Mouse (Mus musculus): Measurements from ENCODE around the gene Slc22a21. TPM values are rescaled to one million over a fixed set of nuclear protein-coding genes. Genes with fewer than 3 reads are reported as not detected.

Gene Slc22a21
- 62.0 TPM for polyA plus RNA-seq (2014; fragmentation: Illumina TruSeq; extraction: RNeasy Lipid Tissue Mini Kit (QIAGEN cat#74804); ENCODE audit: low read depth, low replicate concordance)

GRCm38 (mm10) chr11:53979788-53980621, at the start of gene Slc22a21:
Slc22a21 (minus strand) TSS chr11:53980332.

GRCm38 (mm10) chr11:54028044-54028951, 48.2 kb upstream of the Slc22a21 start, which contains the start of gene Slc22a4:
Slc22a4 (minus strand) TSS chr11:54028090.

Other genes starting within 250 kb of the Slc22a21 start
- 0.94 TPM for gene Irf1, start 210.3 kb downstream of the Slc22a21 start, polyA plus RNA-seq (2014; fragmentation: Illumina TruSeq; extraction: RNeasy Lipid Tissue Mini Kit (QIAGEN cat#74804); ENCODE audit: low read depth, low replicate concordance)
- not detected for gene Gm17334, start 207.1 kb downstream of the Slc22a21 start, polyA plus RNA-seq (2014; fragmentation: Illumina TruSeq; extraction: RNeasy Lipid Tissue Mini Kit (QIAGEN cat#74804); ENCODE audit: low read depth, low replicate concordance)
- 0.28 TPM for gene Gm12216, start 121.1 kb downstream of the Slc22a21 start, polyA plus RNA-seq (2014; fragmentation: Illumina TruSeq; extraction: RNeasy Lipid Tissue Mini Kit (QIAGEN cat#74804); ENCODE audit: low read depth, low replicate concordance)
- 18.0 TPM for gene Slc22a5, start 88.7 kb downstream of the Slc22a21 start, polyA plus RNA-seq (2014; fragmentation: Illumina TruSeq; extraction: RNeasy Lipid Tissue Mini Kit (QIAGEN cat#74804); ENCODE audit: low read depth, low replicate concordance)
- gene Slc22a4, start 47.8 kb upstream of the Slc22a21 start, polyA plus RNA-seq (2014; fragmentation: Illumina TruSeq; extraction: RNeasy Lipid Tissue Mini Kit (QIAGEN cat#74804); ENCODE audit: low read depth, low replicate concordance) = 0.43 TPM
- gene Pdlim4, start 88.7 kb upstream of the Slc22a21 start, polyA plus RNA-seq (2014; fragmentation: Illumina TruSeq; extraction: RNeasy Lipid Tissue Mini Kit (QIAGEN cat#74804); ENCODE audit: low read depth, low replicate concordance) = 0.18 TPM
- 1.9 TPM for gene P4ha2, start 119.8 kb upstream of the Slc22a21 start, polyA plus RNA-seq (2014; fragmentation: Illumina TruSeq; extraction: RNeasy Lipid Tissue Mini Kit (QIAGEN cat#74804); ENCODE audit: low read depth, low replicate concordance)

Measured in testis, adult 10 weeks (tissue).